In genomic region chr9:70421257-70422056, GRCm38 (mm10) we compare ENCODE assay signal across 8 mouse cellular contexts. TPM values are rescaled to one million over a fixed set of nuclear protein-coding genes. Genes with fewer than 3 reads are reported as not detected.
DNase-seq lines count a peak whose midpoint lies in the region; ATAC-seq lines count a peak whose summit lies in the region.

TSS of gene Ccnb2 (minus strand) at chr9:70421547.

- peaks cover 7% of the 10 kb centered on the region; the same call in 1 of the 2 replicates for H3K36me3 ChIP-seq in hindbrain, embryonic 16.5 days (ENCODE audit: control insufficient read depth, insufficient read depth, low read length)
- peaks cover 24% of the 10 kb centered on the region for H3K36me3 ChIP-seq in macrophage (ENCODE audit: inconsistent target)

- no peaks in the 10 kb centered on the region for H3K27me3 ChIP-seq in hindbrain, embryonic 16.5 days (replicated peaks; ENCODE audit: control insufficient read depth, insufficient read depth, low read length)

- peak within 1 kb of the TSS; percentile 57 for H3K9ac ChIP-seq in hindbrain, embryonic 16.5 days (ENCODE audit: low read depth, low read length)

- H3K27ac ChIP-seq in hindbrain, embryonic 16.5 days (ENCODE audit: low read depth, low read length) = no peak within 1 kb of the TSS
- peak within 1 kb of the TSS; percentile 48 for H3K27ac ChIP-seq in macrophage

- peak within 1 kb of the TSS; percentile 99 for H3K4me2 ChIP-seq in hindbrain, embryonic 16.5 days (ENCODE audit: low read length)

- peak; percentile 84 for DNase-seq in T-cell, adult 2 months (ENCODE audit: low spot score)
- peak; percentile 70 to 73 for DNase-seq in cerebellum, postnatal 36 days
- peak; percentile 83 for DNase-seq in gastrocnemius, adult 18-20 months (ENCODE audit: low spot score)
- peak; percentile 81 to 83 for DNase-seq in left cerebral cortex, adult 18-20 months (ENCODE audit: low spot score in 2 of 2)
- DNase-seq in right cerebral cortex, adult 2 months (ENCODE audit: low spot score in 2 of 2) = peak; percentile 84 to 85
- peak; percentile 90 for DNase-seq in urinary bladder, postnatal 14 days (ENCODE audit: low spot score)

- peaks cover 5% of the 10 kb centered on the region for H3K4me1 ChIP-seq in hindbrain, embryonic 16.5 days (ENCODE audit: control insufficient read depth, insufficient read depth, low read depth, low read length)

- H3K79me2 ChIP-seq in macrophage (ENCODE audit: inconsistent target) = peaks cover 27% of the 10 kb centered on the region

- ATAC-seq in hindbrain, embryonic 16.5 days = peak; percentile 98

- H3K9me3 ChIP-seq in hindbrain, embryonic 16.5 days (ENCODE audit: control insufficient read depth, low read length) = no peaks in the 10 kb centered on the region

- peak within 1 kb of the TSS; percentile 56 for H3K4me3 ChIP-seq in hindbrain, embryonic 16.5 days (ENCODE audit: low read length)
- H3K4me3 ChIP-seq in macrophage (ENCODE audit: inconsistent target) = peak within 1 kb of the TSS; percentile 63

- WGBS in hindbrain, embryonic 16.5 days = 2% methylated on average over 45 of the region's 45 CpGs
- WGBS in macrophage (ENCODE audit: missing documents) = 1% methylated on average over 45 of the region's 45 CpGs

RNA-seq across cellular contexts. Expression of gene Ccnb2, which starts in this region (rescaled TPM):
- under 1 TPM in 1 of 2 experiments, not detected in 1; 0.14 TPM for total RNA-seq in gastrocnemius, adult 18-20 months (2021)
- 28.4 and 29.9 TPM in 2 replicates for polyA plus RNA-seq in hindbrain, embryonic 16.5 days (2015; fragmentation: Nextera tagmentation; extraction: Ambion mirVana)
- total RNA-seq in left cerebral cortex, adult 18-20 months (2021) = 1 to 10 TPM in 1 of 2 experiments, under 1 TPM in 1; 0.80 to 1.7 TPM
- total RNA-seq in macrophage (2018; cell fraction: chromatin; rRNA removed) = 1 to 10 TPM in 12 of 26 experiments, under 1 TPM in 9, not detected in 5; 0.44 to 4.7 (median 1.1) TPM
- total RNA-seq in macrophage (2018; cell fraction: cytosol; rRNA removed) = 1 to 10 TPM in 13 of 26 experiments, under 1 TPM in 13; 0.38 to 9.0 (median 1.8) TPM
- total RNA-seq in macrophage (2018; cell fraction: nucleus; rRNA removed) = 1 to 10 TPM in 16 of 26 experiments, under 1 TPM in 8, not detected in 2; 0.32 to 5.7 (median 1.3) TPM
- 0.67 to 9.2 TPM (median 4.5 TPM) in 3 replicates for polyA plus RNA-seq in macrophage (2018)

Comparison
In these comparisons a context has a peak if more than half of its experiments do, and no peak if none do; other contexts are left out.
1. Peak in DNase-seq in gastrocnemius, adult 18-20 months; RNA of the gene not detected or under 1 TPM.